Mouse (Mus musculus) central nervous system, embryonic 18 days (tissue): ENCODE measurements around the gene Fstl4. TPM values are rescaled to one million over a fixed set of nuclear protein-coding genes. Genes with fewer than 3 reads are reported as not detected.

Experiments used
- polyA plus RNA-seq: library from polyadenylated mRNA; depleted of rRNA; stranded (reverse); fragments of >200 nt; gene quantifications from 2 replicates; pipeline ENCODE4 v1.2.3, GENCODE M21; 2012; rRNA removed

Fstl4 gene
- 1.6 and 2.3 TPM in 2 replicates for polyA plus RNA-seq

GRCm38 (mm10) chr11:52764461-52764893, at the start of gene Fstl4:
Gene Fstl4, plus strand, starts transcription at chr11:52764634.

